Comparison of ENCODE assay signal across 27 mouse cellular contexts in genomic region chr13:19415894-19416531, GRCm38 (mm10). TPM values are rescaled to one million over a fixed set of nuclear protein-coding genes. Genes with fewer than 3 reads are reported as not detected.
DNase-seq lines count a peak whose midpoint lies in the region; ATAC-seq and TF ChIP-seq lines count a peak whose summit lies in the region.
"Had no signal": no experiment of that assay in that cellular context is flagged by ENCODE, and none has a peak within 500 bp of the region (broad histone marks: within the 10 kb centered on the region; RNA-seq: fewer than 3 reads in every experiment).

No protein-coding gene starts in this region.

- peak overlapping the region; percentile 11; the same call in 1 of the 2 replicates for H3K27ac ChIP-seq in liver, postnatal 0 days (ENCODE audit: low read depth)
- H3K27ac ChIP-seq: embryonic facial prominence, embryonic 12.5 days; heart, embryonic 13.5 days; hindbrain, embryonic 10.5 days; hindbrain, embryonic 15.5 days; left cerebral cortex, adult 2 months; limb, embryonic 12.5 days; neural tube, embryonic 12.5 days had no signal

- WGBS in liver, postnatal 0 days (ENCODE audit: insufficient replicate concordance), result 57% methylated on average over 8 of the region's 8 CpGs

- peak; percentile 15 for DNase-seq in liver, postnatal 0 days
- no peak for DNase-seq in liver
- no peak for DNase-seq in kidney, postnatal 14 days
- no peak for DNase-seq in heart, postnatal 36 days
- DNase-seq: adrenal gland, postnatal 14 days; cerebellum, adult 11-12 months; cerebellum, postnatal 25 days; heart, postnatal 10 days; kidney, adult 11 months; kidney, postnatal 25 days; thymus, postnatal 4 days had no signal

- H3K9ac ChIP-seq in liver, postnatal 0 days (replicated peaks), result no peak overlapping the region
- H3K9ac ChIP-seq: embryonic facial prominence, embryonic 12.5 days; heart, embryonic 13.5 days; hindbrain, embryonic 15.5 days; limb, embryonic 12.5 days; neural tube, embryonic 12.5 days had no signal

- no peak for TF ChIP-seq CTCF in liver, postnatal 0 days (IDR thresholded peaks at IDR 0.05; ENCODE audit: low read depth)

- intact Hi-C loops in heart, postnatal 36 days (cut with DNase I), result no loop called here

- no peak for ATAC-seq in liver, postnatal 0 days
- ATAC-seq in common myeloid progenitor, adult 5-6 weeks (replicated peaks; ENCODE audit: low read depth, poor library complexity, severe bottlenecking), result peak; percentile 69
- peak; percentile 66 for ATAC-seq in monocyte, adult 5-6 weeks (replicated peaks; ENCODE audit: insufficient number of reproducible peaks, low FRiP score, low TSS enrichment, poor library complexity, severe bottlenecking)
- ATAC-seq in frontal cortex, adult (ENCODE audit: low TSS enrichment), result no peak
- ATAC-seq: forebrain, embryonic 14.5 days; inflammation-experienced regulatory T-cells, adult 6 months; midbrain, embryonic 16.5 days had no signal

- H3K27me3 ChIP-seq in liver, postnatal 0 days (ENCODE audit: insufficient read depth, low read length), result no peaks in the 10 kb centered on the region
- H3K27me3 ChIP-seq: embryonic facial prominence, embryonic 12.5 days; heart, embryonic 13.5 days; hindbrain, embryonic 15.5 days; limb, embryonic 12.5 days; neural tube, embryonic 12.5 days had no signal

- no peak overlapping the region for H3K4me3 ChIP-seq in liver, postnatal 0 days (ENCODE audit: low read depth, low read length)
- H3K4me3 ChIP-seq: embryonic facial prominence, embryonic 12.5 days; heart, embryonic 13.5 days; hindbrain, embryonic 10.5 days; hindbrain, embryonic 15.5 days; left cerebral cortex, adult 2 months; limb, embryonic 12.5 days; myocyte; neural tube, embryonic 12.5 days had no signal

- no peaks in the 10 kb centered on the region for H3K4me1 ChIP-seq in liver, postnatal 0 days (ENCODE audit: insufficient read depth)
- H3K4me1 ChIP-seq: embryonic facial prominence, embryonic 12.5 days; heart, embryonic 13.5 days; hindbrain, embryonic 10.5 days; hindbrain, embryonic 15.5 days; limb, embryonic 12.5 days; neural tube, embryonic 12.5 days had no signal

- H3K9me3 ChIP-seq in liver, postnatal 0 days (ENCODE audit: low read length), result no peaks in the 10 kb centered on the region
- H3K9me3 ChIP-seq: embryonic facial prominence, embryonic 12.5 days; heart, embryonic 13.5 days; hindbrain, embryonic 10.5 days; hindbrain, embryonic 15.5 days; limb, embryonic 12.5 days; neural tube, embryonic 12.5 days had no signal

- no peak for TF ChIP-seq EP300 in liver, postnatal 0 days (IDR thresholded peaks at IDR 0.05; ENCODE audit: low read depth)

- H3K36me3 ChIP-seq in liver, postnatal 0 days (replicated peaks; ENCODE audit: insufficient read depth, low read length), result no peaks in the 10 kb centered on the region
- H3K36me3 ChIP-seq: embryonic facial prominence, embryonic 12.5 days; heart, embryonic 13.5 days; hindbrain, embryonic 10.5 days; hindbrain, embryonic 15.5 days; limb, embryonic 12.5 days; neural tube, embryonic 12.5 days had no signal

- H3K4me2 ChIP-seq in liver, postnatal 0 days (ENCODE audit: low read depth, low read length), result no peak overlapping the region
- H3K4me2 ChIP-seq: embryonic facial prominence, embryonic 12.5 days; heart, embryonic 13.5 days; hindbrain, embryonic 15.5 days; limb, embryonic 12.5 days; liver, embryonic 11.5 days; midbrain, embryonic 11.5 days; neural tube, embryonic 12.5 days had no signal

RNA-seq across cellular contexts. Expression of gene Stard3nl, which starts 20.4 kb away (rescaled TPM):
- 19.5 and 19.9 TPM in 2 replicates for polyA plus RNA-seq in liver, postnatal 0 days (2015; fragmentation: Nextera tagmentation; extraction: Ambion mirVana)
- total RNA-seq in common myeloid progenitor, adult 5-6 weeks (2017), result 17.1 and 26.3 TPM in 2 replicates
- 37.5 to 79.8 TPM (median 45.4 TPM) in 3 replicates for total RNA-seq in monocyte, adult 5-6 weeks (2017)
- total RNA-seq in heart, postnatal 36 days (2021), result 10 to 100 TPM; 15.1 to 17.8 TPM

Comparison
In these comparisons a context has a peak if more than half of its experiments do, and no peak if none do; other contexts are left out.
1. ATAC-seq: peak in common myeloid progenitor, adult 5-6 weeks (single experiment) and monocyte, adult 5-6 weeks (single experiment); none in liver, postnatal 0 days (single experiment) and frontal cortex, adult (single experiment).